Mouse (Mus musculus) limb, embryonic 11.5 days (tissue): Measurements from ENCODE around the gene Hist1h2ae. TPM values are rescaled to one million over a fixed set of nuclear protein-coding genes. Genes with fewer than 3 reads are reported as not detected.
A peak's percentile ranks its signal among the peaks of the same experiment; 100 is the strongest.

ENCODE experiments used
- ATAC-seq: fragments of 200-750 bp; cut with Nextera tagmentation; 2 replicates; pipeline ENCODE4 v1.8.0; 2017; ENCODE audit warnings: low read depth; ENCODE audit not compliant: insufficient number of reproducible peaks, low FRiP score, low TSS enrichment
- DNase-seq: peaks from one replicate; pipeline ENCODE4 v3.0.0-alpha.2; 2015; ENCODE audit warnings: low spot score
- H3K27ac ChIP-seq: fragments of 300-500 bp; sonication (generic); replicated peaks from 2 replicates; pipeline ENCODE4 v1.5.1; 2014; ENCODE audit warnings: low read depth, mild to moderate bottlenecking, low read length
- H3K27me3 ChIP-seq: fragments of 300-500 bp; sonication (generic); 2 replicates; pipeline ENCODE4 v1.6.1; 2014; ENCODE audit warnings: mild to moderate bottlenecking, low read length, mixed read lengths; ENCODE audit not compliant: control insufficient read depth, insufficient read depth
- H3K36me3 ChIP-seq: fragments of 300-500 bp; sonication (generic); 2 replicates; pipeline ENCODE4 v1.6.1; 2014; ENCODE audit warnings: mild to moderate bottlenecking, low read length, moderate library complexity, mixed read lengths; ENCODE audit not compliant: control insufficient read depth, insufficient read depth
- H3K4me1 ChIP-seq: fragments of 300-500 bp; sonication (generic); 2 replicates; pipeline ENCODE4 v1.6.1; 2014; ENCODE audit warnings: low read length, mixed read lengths; ENCODE audit not compliant: control insufficient read depth, insufficient read depth
- H3K4me2 ChIP-seq: fragments of 300-500 bp; sonication (generic); 2 replicates; pipeline ENCODE4 v1.6.1; 2014; ENCODE audit warnings: low read depth, mild to moderate bottlenecking, moderate library complexity; ENCODE audit not compliant: severe bottlenecking
- H3K4me3 ChIP-seq: fragments of 300-500 bp; sonication (generic); 2 replicates; pipeline ENCODE4 v1.5.1; 2014; ENCODE audit warnings: low read depth, low read length
- H3K9ac ChIP-seq: fragments of 300-500 bp; sonication (generic); 2 replicates; pipeline ENCODE4 v1.6.1; 2014; ENCODE audit warnings: mild to moderate bottlenecking, low read length
- H3K9me3 ChIP-seq: fragments of 300-500 bp; sonication (generic); 2 replicates; pipeline ENCODE4 v1.6.1; 2016; ENCODE audit warnings: low read length; ENCODE audit not compliant: control insufficient read depth
- WGBS: fragments of 180-500 bp; shearing (Covaris S2); extraction: QIAGEN DNeasy Blood & Tissue Kit; methylation state at CpG from one replicate; pipeline ENCODE4 v1.1.7; 2014; 5-methylcytosine and 5-hydroxymethylcytosine counted together
- polyA plus RNA-seq: library from polyadenylated mRNA; unstranded; fragments of >200 nt; fragmentation: Nextera tagmentation; extraction: Ambion mirVana; gene quantifications from 2 replicates; pipeline ENCODE4 v1.2.1, GENCODE M21; 2014

Gene Hist1h2ae
- polyA plus RNA-seq = 98.4 and 102 TPM in 2 replicates

DNA sequence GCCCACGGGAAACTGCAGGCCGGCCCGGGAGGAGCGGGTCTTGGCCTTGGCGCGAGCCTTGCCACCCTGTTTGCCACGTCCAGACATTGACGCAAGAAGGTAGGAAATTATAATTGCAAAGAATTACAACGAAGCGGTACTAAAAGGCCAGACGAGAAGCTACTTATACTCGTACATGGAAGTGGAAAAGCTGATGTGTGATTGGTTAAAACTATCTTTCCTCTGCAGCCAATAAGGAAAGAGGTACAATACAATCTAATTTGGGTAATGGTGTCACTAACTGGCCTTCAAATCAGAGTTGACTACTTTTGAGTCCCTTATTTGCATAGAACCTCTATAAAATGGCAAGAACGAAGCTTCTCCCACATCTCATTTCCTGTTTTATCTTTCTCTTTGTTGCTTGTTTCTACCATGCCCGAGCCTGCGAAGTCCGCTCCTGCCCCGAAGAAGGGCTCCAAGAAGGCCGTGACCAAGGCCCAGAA lies at the start of gene Hist1h2ae, which contains the start of gene Hist1h2bg:
TSS of gene Hist1h2ae (minus strand) at position 199 of the 482 bp plus-strand sequence.
TSS of gene Hist1h2bg (plus strand) at position 375 of the 482 bp plus-strand sequence.
- ATAC-seq (peak; percentile 93), DNase-seq (peak; percentile 78)
- Histone ChIP-seq H3K4me3 (peak within 1 kb of the TSS; percentile 32), H3K36me3 (no peaks in the 10 kb centered on the region), H3K4me2 (peak within 1 kb of the TSS; percentile 80), H3K27ac (peak within 1 kb of the TSS; percentile 95), H3K27me3 (no peaks in the 10 kb centered on the region), H3K9me3 (no peaks in the 10 kb centered on the region), H3K9ac (peak within 1 kb of the TSS; percentile 71), H3K4me1 (0 out of 2 replicates have a peak, but pooled peaks cover 3% of the 10 kb centered on the region)
- WGBS = under 1% methylated on average over 18 of the region's 18 CpGs

DNA sequence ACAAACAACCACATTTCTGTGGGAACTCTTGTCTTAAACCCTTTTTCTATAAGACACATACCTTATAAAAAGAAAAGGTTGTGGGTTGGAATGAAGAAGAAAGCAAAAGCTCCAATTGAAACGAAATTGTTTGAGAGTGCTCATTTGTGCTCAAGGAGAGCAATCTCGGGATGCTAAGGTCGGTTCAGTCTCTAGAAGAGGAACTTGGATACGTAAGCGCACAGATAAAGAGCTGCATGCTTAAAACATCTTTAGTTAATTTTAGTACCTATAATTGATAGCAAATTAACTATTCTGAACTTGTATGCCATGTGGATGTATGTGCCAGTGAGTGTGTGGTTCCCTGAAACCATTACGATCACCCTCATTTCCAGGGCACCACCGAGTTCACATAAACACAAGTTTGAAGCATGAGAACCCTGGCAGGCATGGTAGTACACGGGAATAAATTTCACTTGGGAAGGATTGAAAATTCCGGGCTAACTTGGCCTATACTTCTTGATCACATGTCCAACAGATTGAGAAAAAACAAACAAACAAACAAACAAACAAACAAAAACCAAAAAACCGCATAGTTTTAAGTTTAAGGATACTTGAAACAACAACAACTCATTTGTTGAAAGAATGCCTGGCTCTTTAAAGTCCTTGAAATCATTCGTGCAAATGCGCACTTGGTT lies 49.2 kb upstream of the Hist1h2ae start:
- H3K9me3 ChIP-seq = no peaks in the 10 kb centered on the region
- no peaks in the 10 kb centered on the region for H3K27me3 ChIP-seq
- peak; percentile 25 for DNase-seq
- H3K9ac ChIP-seq = peak overlapping the region; percentile 49
- peak overlapping the region; percentile 99 for H3K27ac ChIP-seq
- 56% methylated on average over 12 of the region's 12 CpGs for WGBS
- peak overlapping the region; percentile 70 for H3K4me3 ChIP-seq
- no peaks in the 10 kb centered on the region for H3K36me3 ChIP-seq
- ATAC-seq = no peak
- H3K4me1 ChIP-seq = peaks cover 4% of the 10 kb centered on the region; the same call in 1 of the 2 replicates
- peak overlapping the region; percentile 94 for H3K4me2 ChIP-seq

DNA sequence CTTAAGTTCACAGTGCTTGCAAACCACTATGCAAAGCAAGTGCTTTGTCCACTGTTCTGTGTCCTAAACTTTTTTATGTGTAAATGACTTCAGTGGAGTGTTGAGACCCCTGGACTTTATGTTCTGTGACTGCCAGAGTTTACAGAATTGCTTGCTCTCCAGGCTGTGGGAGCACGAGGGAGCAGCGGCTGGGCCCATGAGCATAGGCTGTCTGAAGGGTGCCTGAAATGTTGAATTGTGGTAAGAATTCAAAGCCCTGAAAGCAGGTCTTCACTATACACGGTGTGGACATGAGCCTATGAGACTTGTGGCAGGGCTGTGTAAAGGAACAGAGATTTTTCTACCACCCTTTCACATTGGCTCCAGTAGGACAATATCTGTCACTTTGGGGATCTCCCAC lies 40.6 kb upstream of the Hist1h2ae start:
- no peaks in the 10 kb centered on the region for H3K9me3 ChIP-seq
- H3K4me1 ChIP-seq = no peaks in the 10 kb centered on the region
- H3K27ac ChIP-seq = no peak overlapping the region
- no peak overlapping the region for H3K9ac ChIP-seq
- 89% methylated on average over 3 of the region's 3 CpGs for WGBS
- ATAC-seq (no peak), DNase-seq (no peak)
- H3K27me3 ChIP-seq = no peaks in the 10 kb centered on the region
- H3K4me3 ChIP-seq = no peak overlapping the region
- H3K36me3 ChIP-seq = no peaks in the 10 kb centered on the region
- no peak overlapping the region for H3K4me2 ChIP-seq

DNA sequence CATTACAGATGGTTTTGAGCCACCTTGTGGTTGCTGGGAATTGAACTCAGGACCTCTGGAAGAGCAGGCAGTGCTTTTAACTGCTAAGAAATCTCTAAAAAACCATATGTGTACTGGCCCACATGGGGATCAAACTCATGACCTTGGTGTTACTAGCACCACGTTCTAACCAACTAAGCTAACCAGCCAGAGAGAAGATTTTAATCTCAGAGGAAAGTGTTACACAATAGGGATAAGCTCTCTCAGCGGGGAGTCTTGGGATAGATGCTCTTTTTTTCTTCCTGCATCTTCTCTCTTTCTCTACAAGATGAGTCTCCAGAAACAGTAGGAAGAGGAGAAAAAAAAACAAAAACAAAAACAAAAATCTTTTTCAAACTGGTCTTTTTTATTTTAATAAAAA lies 39.4 kb upstream of the Hist1h2ae start:
- no peaks in the 10 kb centered on the region for H3K9me3 ChIP-seq
- no peak overlapping the region for H3K27ac ChIP-seq
- H3K36me3 ChIP-seq = no peaks in the 10 kb centered on the region
- H3K4me3 ChIP-seq = no peak overlapping the region
- H3K9ac ChIP-seq = no peak overlapping the region
- no peak overlapping the region for H3K4me2 ChIP-seq
- no peaks in the 10 kb centered on the region for H3K27me3 ChIP-seq
- ATAC-seq (no peak), DNase-seq (no peak)
- 76% methylated on average over 2 of the region's 2 CpGs for WGBS
- no peaks in the 10 kb centered on the region for H3K4me1 ChIP-seq

DNA sequence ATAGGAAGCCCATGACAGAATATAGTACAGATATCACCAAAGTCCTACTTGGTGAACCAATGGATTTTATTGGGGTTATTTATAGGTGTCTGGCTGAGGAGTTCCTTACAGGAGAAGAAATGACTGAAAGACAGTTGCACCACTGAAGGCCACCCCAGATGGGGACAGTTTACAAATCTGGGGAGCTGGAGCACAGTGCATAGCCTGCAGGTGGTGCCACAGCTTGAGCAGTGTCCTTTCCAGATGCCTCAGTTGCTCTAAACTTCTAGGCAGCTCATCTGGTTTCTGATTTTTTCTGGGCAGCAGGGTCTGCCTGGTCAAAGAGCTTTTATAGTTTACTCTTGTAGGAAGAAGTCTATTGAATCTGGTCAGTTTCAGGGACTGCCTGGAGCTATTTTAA lies 38.8 kb upstream of the Hist1h2ae start:
- DNase-seq = no peak
- no peak for ATAC-seq

DNA sequence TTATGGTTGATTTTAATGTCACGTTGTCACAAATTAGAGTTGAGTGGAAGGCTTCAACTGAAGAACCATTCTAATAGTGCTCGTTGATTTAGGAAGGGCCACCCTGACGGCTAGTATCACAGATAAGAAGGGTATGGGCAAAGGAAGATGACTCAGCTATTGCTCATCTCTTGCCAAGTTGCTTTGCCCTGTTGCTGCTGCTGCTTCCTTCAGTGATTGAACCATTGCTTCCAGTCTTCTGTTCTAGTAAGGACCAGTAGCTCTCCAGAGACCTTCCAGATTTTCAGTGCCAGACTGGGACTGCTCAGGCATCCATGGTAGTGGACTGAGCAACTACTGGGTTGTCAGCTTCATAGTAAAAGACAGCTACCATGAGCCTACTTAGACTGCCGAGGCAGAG lies 38.2 kb upstream of the Hist1h2ae start:
- Histone ChIP-seq H3K9me3 (no peaks in the 10 kb centered on the region), H3K4me2 (no peak overlapping the region), H3K9ac (no peak overlapping the region), H3K27ac (no peak overlapping the region), H3K27me3 (no peaks in the 10 kb centered on the region), H3K4me3 (no peak overlapping the region), H3K4me1 (no peaks in the 10 kb centered on the region), H3K36me3 (no peaks in the 10 kb centered on the region)
- 91% methylated on average over 4 of the region's 4 CpGs for WGBS
- DNase-seq = no peak
- ATAC-seq = no peak

More for the DNA sequence above, 38.8 kb upstream of the Hist1h2ae start:
- Histone ChIP-seq H3K9ac (no peak overlapping the region), H3K36me3 (no peaks in the 10 kb centered on the region), H3K4me1 (no peaks in the 10 kb centered on the region), H3K27ac (no peak overlapping the region), H3K4me3 (no peak overlapping the region), H3K27me3 (no peaks in the 10 kb centered on the region), H3K4me2 (no peak overlapping the region), H3K9me3 (no peaks in the 10 kb centered on the region)

DNA sequence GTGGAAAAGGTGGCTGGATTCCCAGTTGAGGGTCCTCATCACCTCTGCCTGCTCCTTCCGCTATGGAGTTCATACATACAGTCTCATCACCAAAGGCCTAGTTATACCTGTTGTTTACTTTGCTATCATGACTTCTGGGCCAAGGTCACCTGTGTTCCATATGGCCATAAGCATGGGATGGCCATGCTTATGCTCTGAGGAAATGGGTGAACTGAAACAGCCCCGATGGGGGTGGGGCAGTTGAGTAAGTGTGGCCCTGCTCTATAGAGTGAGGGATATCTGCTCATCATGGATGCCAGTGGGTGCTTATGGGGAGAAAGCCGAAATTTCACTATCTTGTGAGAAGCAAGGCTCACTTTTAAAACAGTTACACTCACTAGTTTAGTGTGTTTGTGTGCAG lies 34.0 kb upstream of the Hist1h2ae start:
- ATAC-seq (no peak), DNase-seq (no peak)
- Histone ChIP-seq H3K4me1 (no peaks in the 10 kb centered on the region), H3K27ac (no peak overlapping the region), H3K9me3 (no peaks in the 10 kb centered on the region), H3K9ac (no peak overlapping the region), H3K4me2 (no peak overlapping the region), H3K4me3 (no peak overlapping the region), H3K36me3 (no peaks in the 10 kb centered on the region), H3K27me3 (no peaks in the 10 kb centered on the region)
- WGBS = 87% methylated on average over 3 of the region's 3 CpGs

DNA sequence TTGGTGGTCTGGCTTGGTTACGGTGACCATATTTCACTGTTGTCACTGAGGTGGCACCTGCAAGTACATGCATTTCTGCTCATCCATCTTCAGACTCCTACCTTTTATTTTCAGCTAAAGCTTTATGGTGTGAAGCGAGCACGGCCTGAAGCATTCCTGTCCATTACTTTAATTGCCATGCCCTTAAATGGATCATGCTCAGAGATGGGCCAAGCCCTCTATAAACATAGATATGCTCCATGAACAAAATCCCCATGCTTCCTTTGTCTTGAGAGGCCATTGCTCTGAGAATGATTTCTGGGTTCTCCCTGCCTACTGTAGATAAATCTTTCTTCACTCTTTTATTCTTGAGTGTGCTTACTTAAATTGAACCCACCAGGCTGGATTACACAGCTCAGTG lies 33.4 kb upstream of the Hist1h2ae start:
- H3K4me3 ChIP-seq = no peak overlapping the region
- H3K27ac ChIP-seq = no peak overlapping the region
- H3K36me3 ChIP-seq = no peaks in the 10 kb centered on the region
- no peaks in the 10 kb centered on the region for H3K27me3 ChIP-seq
- WGBS = 84% methylated on average over 3 of the region's 3 CpGs
- ATAC-seq = no peak
- DNase-seq = no peak
- no peaks in the 10 kb centered on the region for H3K4me1 ChIP-seq
- H3K9ac ChIP-seq = no peak overlapping the region
- no peak overlapping the region for H3K4me2 ChIP-seq
- H3K9me3 ChIP-seq = no peaks in the 10 kb centered on the region
